Mouse (Mus musculus): ENCODE results near the gene Arl16.

Gene Arl16

DNA sequence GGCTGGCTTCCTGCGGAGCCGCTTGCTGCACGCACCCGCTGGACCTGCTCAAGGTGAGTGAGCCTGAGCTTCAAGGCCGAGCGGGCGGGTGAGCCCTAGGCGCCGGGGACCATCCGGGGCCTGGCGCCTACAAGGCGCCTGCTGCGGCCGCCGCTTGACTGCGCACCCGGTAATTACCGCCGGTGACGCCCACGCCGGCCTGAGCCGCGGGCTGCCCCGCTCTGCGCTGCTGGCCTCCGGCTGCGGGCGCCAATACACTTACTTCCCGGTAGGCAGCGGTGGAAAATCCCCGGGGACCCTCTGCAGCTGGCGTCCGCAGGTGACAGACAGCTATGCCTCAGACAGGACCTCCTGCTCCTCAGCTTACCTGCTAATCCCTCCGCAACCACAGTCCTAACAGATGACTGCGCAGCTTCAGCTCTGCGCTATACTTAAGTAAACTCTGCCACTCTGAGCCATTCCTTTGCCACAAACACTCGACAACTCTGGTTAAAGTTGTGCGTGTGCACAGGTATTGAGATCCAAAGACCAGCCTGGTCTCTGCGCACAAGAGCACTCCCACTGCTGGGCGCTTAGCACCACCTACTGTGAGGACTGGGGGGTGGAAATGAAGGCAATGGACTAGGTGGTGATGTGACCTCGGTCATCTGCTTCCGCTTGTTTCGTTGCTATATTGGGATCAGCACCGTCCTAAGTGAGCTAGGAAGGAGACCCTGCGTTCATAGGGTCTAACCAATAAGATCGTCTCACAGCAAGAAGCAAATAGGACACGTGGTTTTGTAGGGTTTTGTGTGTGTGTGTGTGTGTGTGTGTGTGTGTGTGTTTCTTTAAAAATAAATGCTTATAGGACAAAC lies 24.8 kb upstream of the Arl16 start:
- peak; percentile 74 for DNase-seq (ENCODE audit: low spot score)

DNA sequence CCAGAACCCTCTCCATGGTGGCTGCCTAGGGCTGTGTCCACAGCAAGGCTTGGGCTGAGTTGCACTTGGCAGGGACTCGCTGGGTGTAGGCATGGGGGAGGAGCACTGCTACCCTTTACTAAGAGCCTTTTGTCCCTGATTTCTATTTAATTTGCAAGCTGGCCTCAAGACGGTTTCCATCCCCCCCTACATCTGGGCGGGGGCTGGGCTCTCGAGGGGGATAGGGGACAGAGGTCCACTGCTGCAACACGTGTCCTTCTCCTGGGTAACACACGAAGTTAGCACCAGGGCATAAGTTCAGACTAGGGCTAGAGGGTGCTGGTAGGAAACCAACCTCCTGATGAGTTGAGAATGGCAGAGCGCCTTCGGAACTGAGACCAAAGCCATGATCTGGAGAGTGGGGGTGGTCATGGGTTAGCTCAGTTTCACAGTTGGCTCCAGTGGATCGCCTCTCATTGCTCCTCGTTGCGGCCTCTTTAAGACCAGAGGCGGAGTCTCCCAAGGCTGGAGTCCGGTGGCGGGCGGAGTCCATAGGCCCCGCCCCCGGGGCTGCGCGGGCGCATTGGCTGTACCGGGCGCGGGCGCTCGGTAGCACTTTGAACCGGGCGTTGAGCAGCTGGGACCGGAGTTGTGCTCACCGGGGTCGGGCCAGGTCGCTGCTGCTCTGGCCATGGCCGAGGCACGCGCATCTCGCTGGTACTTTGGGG lies 24.1 kb upstream of the Arl16 start, which contains the start of gene Slc25a10:
TSS of gene Slc25a10 (plus strand) at position 524 of the 707 bp plus-strand sequence.
- DNase-seq (ENCODE audit: low spot score): peak; percentile 97

DNA sequence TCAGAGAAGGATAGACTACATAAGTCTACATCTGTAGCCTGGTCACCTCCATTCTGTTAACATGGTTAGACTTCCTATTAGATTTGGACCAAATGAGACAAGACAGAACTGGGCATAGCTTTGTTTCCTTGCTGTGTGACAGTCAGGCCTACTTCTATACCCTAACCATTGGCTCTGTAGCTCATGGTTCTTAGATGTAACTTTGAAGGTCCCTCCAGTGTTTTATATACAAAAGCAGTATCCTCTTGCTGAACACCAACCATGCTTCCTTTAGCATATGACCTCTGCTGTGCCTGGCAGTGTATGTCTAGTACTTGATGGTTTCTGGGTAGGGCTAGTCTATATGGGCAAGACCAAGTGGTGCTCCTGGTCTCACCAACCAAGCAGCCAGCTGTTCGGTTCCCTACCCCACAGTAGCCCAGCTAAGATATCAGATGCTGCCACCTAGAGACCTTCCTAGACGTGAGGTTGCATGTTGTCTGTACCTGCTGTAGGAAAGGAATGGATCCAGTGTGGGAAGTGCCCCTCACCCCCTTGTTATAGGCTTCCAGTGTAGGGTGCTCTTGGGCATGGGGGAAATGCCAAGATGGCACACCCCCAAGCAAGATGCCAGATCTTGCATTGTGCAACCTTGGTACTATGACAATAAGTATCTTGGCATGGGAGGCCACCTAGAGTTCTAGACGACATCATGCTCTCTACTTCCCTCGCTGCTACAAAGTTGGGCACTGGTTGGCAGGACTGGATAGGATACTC lies 23.1 kb upstream of the Arl16 start:
- DNase-seq (ENCODE audit: low spot score): peak; percentile 77

DNA sequence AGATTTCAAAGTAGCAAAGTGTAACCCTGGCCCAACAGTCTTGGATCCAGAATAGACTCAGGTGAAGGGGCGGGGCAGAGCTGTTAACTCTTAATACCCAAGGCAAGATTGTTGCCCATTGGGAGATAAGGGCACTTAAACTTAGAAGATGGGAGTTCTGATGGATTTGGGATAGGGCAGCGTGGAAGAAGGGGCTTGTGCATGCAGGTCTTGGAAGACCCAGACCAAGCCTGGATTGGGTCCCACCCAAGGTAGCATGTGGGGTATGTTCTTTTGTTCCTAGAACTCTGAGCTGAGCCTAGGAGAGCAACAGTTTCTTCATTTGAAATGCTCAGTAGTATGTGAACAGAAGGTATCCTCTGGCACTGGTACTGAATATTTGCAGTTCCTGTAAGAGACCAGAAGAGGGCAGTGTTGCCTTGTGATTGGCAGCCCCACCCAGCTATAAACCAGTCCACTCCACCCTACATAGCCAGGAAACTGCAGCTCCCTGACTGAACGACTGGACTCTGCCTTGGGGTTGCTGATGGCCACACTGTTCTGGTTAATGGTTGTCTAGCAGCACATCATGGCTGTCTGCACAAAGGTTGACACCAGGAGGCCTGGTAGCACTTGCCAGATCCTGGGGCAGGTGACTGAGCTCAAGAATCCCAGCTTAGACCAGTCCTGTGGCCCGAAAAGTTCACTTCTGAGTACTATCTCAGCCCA lies 21.8 kb upstream of the Arl16 start:
- peak; percentile 95 for DNase-seq (ENCODE audit: low spot score)

DNA sequence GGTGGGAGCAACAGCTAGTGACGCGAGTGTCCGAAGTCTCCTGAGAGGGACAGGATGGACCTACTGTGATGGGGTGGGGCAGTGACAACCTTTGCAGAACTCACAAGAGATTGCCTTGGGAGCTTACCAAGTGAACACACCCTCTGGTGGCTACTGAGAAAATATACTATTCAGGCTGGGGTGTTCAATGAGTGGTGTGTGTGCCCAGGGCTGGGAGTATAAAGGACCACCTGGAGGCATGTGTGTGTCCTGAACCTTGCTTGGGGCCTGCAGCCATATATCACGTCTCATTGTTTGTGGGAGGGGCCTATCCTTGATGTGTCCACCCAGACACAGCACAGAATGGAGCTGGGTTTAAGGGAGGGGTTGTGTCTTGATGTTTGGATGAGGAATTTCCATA lies 21.1 kb upstream of the Arl16 start:
- peak; percentile 33 for DNase-seq (ENCODE audit: low spot score)

DNA sequence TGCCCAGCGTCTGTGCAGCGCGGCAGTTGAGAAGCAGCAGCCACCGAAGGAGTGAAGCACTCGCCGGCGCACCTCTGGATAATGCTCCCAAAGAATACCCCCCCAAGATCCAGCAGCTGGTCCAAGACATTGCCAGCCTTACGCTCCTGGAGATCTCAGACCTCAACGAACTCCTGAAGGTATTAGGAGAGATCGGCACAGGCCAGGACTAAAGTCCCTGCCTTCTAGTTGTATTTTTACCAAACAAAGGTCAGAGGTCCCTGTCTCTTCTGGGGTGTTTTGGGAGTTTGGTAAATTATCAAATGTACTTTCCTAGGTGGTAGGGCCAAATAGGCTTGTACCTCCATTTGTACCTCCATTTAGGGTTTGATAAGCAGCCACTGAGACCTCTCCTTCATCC lies 17.8 kb upstream of the Arl16 start:
- DNase-seq (ENCODE audit: low spot score): no peak

DNA sequence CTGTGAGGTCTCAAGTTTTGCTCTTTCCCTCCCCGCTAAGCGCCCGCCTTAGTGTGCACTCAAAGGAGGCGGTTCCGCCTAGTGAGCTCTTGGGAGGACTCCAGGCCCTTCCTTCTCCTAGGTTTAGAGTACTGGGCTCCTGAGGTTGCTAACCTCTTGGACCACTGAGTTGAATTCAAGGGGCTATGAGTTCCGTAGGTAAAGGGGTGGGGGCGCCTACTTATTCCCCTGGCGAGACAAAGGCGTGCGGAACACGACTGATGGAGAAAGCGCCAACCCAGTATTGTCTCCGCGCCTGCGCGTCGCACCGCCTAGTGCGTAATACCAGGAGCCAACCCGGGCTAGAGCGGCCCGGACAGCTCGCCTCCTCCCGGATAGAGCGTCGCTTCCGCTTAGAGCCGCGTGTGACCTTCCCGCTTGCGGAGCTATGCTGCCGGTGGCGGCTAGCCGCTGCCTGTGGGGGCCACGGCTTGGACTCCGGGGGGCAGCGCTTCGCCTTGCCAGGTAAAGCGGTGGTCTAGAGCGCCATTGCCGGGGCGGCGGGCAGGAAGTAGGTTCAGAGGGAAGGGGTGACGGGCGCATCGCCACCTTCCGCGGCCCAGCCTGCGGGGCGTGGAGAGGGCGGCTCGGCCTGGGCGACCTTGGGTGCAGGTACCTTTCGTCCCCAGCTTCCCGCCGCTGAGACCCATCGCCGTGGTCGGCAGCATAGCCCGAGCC lies 17.0 kb upstream of the Arl16 start, which contains the start of gene Mrpl12:
TSS of gene Mrpl12 (plus strand) at position 349 of the 717 bp plus-strand sequence.
- DNase-seq (ENCODE audit: low spot score): peak; percentile 95

DNA sequence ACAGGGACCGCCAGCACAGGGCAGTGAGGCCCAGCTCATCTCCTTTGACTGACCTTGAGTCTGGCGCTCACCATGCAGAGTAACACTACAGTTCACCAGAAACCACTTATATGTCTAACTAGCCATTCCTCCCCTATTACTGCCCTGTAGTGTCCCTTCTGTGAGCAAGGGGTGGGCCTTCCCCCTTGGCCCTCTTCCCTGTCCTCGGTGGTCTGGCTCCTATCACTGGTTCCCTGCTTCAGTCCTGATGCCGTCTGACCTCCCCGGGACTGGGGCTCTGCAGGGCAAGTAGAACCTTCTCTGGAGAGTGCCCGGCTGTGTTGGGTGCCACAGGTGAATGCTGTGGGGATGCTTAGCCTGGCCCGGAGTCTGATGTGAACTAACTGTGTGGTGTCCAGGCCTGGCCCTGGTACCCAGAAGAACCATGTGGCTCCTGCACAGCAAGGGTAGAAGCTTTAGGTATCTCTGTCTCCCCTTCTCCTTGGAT lies 16.1 kb upstream of the Arl16 start:
- DNase-seq (ENCODE audit: low spot score): no peak

DNA sequence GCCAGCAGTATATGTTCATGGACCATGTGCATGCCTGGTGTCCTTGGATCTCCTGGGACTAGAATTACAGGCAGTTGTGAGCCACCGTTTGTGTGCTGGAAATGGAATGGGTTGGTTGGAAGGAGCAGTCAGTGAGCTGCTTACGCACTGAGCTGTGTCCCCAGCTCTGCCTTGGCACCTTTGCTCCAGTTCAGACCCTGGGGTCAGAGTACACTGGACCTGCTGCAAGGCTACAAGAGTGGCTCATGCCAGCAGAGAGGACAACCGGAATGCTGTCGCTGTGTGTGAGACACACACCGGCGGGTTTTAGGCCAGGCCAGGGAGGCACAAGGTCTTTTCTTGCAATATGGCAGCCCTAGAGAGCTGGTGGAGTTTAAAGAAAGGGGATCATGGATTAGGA lies 4.6 kb upstream of the Arl16 start:
- no peak for DNase-seq (ENCODE audit: low spot score)

DNA sequence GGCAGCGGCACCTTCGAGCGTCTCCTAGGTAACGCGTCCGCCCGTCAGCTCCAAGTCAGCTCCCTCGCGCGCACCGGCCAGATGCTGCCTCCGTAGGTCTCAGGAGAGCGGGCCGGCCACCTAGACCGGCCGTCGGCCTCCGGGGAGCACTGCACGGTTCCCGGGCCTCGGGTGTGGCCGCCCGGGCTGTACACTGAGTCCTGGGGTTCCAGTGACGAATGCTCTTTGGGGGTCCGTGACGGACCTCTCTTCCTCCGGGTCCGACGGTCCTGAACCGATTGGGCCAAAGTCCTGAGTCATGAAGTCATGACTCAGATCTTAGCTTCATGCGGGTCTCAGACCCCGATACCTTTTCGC lies 307 bp upstream of the Arl16 start:
- no peak for DNase-seq (ENCODE audit: low spot score)

DNA sequence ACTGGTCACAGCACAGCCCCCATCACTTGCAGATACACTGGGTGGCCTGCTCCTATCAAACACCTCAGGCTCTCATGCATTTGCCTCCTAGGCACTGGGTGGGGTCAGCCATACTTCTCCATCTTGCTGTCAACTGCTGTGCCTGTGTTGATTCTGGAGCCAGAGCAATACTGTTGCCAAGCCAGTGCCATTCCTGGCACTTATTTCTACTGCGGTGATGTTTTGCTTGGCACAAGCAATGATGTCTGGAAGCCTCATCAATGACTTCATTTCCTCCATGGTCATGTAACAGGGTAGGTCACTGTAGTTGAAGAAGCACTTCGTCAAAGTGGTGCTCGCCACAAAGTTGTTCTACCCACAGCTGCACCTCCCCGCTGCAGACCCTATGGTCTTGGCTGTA lies 1.9 kb downstream of the Arl16 start:
- DNase-seq (ENCODE audit: low spot score): peak; percentile 60

DNA sequence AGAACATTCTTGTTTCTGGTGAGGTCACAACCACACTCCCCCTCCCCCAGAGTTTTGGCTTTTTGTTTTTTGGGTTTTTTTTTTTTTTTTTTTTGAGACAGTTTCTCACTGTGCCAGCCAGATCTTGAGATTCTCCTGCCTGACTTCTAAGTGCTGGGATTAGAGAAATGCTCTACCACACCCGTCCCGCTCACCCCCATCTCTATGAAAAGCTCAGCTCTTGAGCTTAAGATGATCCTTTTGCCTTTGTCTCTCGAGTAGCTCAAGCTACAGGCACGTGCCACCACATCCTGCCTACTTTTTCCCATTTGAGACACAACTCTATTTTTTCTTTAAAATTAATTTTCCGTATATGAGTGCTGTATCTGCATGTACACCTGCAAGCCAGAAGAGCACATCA lies 3.0 kb downstream of the Arl16 start:
- no peak for DNase-seq (ENCODE audit: low spot score)

DNA sequence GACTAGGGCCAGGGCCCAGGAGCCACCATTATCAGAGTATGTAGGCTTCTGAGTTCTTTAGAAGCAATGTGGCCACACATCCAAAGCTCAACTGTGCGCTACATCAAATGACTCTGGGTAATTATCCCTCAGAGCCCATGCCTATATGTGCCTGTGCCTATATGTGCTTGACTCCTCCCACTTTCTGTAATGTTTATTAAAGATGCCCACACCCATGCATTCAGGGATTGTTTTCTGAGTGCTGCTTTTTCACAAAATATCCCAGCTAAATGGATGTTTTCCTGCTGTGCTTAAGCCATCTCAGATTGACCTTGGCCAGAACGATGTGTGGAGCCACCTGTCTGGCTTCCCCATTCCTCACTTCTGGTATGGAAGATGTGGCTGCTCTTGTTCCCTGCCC lies 3.9 kb downstream of the Arl16 start:
- no peak for DNase-seq (ENCODE audit: low spot score)

DNA sequence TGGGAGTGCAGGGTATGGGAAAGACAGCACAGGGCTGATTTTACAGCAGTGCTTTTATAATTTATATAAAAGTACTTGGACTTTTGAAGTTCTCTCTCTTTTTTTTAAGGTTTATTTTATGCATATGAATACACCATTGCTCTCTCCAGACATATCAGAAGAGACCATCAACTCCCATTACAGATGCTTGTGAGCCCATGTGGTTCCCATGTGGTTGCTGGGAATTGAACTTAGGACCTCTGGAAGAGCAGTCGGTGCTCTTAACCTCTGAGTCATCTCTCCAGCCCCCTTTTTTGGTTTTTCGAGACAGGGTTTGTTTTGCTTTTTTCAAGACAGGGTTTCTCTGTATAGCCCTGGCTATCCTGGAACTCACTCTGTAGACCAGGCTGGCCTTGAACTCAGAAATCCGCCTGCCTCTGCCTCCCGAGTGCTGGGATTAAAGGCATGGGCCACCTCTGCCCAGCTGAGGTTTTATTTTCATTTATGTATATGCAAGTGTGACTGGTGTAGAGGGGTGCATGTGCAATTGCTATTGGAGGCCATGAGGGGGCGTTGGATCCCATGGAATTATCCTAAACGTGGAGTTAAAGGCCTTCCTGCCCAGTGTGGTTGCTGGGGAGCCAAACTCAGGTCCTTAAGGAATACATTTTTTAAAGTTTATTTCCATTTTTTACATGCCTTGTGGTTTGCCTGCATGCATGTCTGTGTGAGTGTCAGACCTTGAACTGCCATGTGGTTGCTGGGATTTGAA lies 8.4 kb downstream of the Arl16 start:
- DNase-seq (ENCODE audit: low spot score): no peak

DNA sequence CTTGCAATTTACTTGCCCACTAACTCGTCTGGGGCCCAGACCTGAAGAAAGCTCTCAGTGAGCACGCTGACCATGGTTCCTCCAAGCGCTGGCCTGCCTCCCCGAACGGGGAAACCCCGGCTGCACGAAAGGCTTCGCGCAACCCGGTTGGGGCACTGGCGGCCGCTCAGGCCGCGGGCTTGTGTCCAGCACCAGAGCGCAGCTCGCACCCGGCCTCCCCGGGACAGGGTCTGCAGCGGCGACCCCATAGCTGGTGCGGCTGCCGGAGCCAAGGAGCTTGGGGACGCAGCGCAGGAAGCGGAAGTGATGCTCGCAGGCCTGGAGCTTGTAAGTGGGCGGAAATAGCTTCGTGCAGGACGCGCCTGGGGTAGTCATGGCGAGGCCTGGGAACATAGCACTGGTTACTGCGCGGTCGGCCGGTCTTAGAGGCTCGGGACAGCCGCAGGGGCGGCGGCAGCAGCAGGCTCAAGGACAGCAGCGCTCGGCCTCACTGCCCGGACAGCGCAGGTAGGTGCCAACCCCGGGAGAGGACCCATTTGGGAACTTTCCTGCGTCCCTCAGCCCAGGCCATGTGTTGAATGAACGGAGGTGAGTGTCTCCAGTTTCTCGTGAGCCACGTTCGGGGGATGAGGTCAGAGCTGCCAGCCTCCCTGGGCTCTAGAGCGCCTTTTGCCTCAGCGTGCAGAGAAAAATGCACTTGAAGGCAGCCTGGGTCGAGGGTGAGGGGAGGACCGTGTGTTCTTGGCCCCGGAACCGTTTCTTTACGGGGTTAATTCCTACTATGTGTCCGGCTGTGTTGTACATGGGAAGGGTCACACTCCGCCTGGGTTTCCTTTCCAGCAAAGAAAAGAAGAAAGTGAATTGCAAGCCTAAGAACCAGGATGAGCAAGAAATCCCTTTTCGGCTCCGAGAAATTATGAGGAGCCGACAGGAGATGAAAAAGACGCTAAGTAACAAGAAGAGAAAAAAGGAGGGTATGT lies 9.3 kb downstream of the Arl16 start, which contains the start of the genes Oxld1 and Ccdc137:
TSS of gene Oxld1 (minus strand) at position 297 of the 980 bp plus-strand sequence.
TSS of gene Ccdc137 (plus strand) at position 344 of the 980 bp plus-strand sequence.
- DNase-seq (ENCODE audit: low spot score): peak; percentile 81

DNA sequence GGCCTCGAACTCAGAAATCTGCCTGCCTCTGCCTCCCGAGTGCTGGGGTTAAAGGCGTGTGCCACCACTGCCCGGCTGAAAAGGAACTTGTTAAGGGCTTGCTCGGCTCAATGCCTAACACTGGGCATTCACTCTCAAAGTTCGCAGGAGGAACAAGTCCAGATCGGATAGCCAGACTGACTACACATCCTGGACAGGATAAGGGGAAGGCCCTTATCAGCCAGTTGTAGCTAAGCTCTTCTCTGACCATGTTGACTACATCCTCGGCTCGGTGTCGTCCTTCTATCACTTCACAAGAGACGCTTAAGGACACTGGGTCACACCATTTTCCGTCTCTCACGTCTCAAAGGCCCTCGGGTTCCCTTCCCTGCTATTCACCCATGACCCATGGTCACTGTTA lies 10.0 kb downstream of the Arl16 start:
- no peak for DNase-seq (ENCODE audit: low spot score)

DNA sequence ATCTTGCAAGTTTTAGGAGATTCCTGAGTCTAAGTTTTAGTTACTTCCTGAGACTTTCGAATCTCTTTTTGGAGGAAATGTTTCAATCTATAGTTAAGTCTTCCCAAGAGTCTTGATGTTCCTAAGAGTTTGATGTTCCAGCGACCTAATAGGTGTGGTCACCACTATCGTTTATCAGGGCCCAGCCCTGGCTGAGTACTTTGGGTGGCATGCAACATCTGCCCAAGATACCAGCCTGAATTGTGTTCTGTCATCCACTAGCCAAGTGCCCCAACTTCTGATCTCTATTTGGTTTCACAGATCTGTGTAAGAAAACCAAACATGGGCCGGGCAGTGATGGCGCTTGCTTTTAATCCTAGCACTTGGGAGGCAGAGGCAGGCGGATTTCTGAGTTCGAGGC lies 12.0 kb downstream of the Arl16 start:
- no peak for DNase-seq (ENCODE audit: low spot score)

DNA sequence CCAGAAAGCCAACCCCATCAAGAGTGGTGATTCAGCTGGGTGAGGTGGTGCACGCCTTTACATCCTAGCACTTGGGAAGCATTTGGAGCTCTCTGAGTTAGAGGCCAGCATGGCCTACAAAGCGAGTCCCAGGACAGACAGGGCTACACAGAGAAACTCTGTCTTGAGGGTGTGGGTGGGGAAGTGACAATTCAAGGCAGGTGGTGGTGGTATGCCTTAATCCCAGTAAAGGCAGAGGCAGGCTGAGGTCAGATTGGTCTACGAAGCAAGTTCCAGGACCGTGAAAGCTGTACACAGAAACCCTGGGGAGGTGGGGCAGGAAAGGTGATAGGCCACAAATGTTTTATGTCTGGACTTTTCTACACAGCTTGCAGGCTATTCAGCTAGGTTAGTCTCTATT lies 12.4 kb downstream of the Arl16 start:
- no peak for DNase-seq (ENCODE audit: low spot score)

DNA sequence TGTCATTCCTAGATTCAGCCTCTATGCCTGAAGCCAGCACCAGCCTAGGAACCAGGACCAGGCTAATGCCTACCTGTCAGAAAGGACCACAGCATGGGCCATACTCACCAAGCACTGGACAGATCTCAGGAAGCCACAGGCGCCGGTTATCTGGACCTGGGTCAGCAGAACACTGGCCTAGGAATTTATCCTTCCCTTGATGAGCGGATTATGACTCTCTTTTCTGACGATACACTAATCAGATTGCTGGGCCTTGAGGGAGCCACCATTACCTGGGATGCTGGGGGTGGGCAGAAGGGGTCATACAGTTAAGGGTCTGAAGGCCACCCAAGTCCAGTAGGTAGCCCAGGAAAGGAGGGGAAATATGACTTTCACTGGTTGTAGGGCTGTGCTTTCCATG lies 14.1 kb downstream of the Arl16 start, which contains the start of gene Pde6g:
TSS of gene Pde6g (minus strand) at position 195 of the 400 bp plus-strand sequence.
- no peak for DNase-seq (ENCODE audit: low spot score)
